Mouse (Mus musculus) lung, postnatal 0 days (tissue): ENCODE measurements at regions not wholly inside any gene's neighbourhood (a gene's known extent, or its start where the extent isn't known, plus 50 kb on each side); places are given as distances from the start of the nearest gene placed in this dataset.

Experiments
- ATAC-seq: fragments of 200-750 bp; cut with Nextera tagmentation; 2 replicates; pipeline ENCODE4 v1.8.0; 2017; ENCODE audit warnings: moderate library complexity
- DNase-seq: peaks from one replicate; pipeline ENCODE4 v3.0.0-alpha.2; 2016; ENCODE audit warnings: low spot score
- H3K27ac ChIP-seq: fragments of 300-500 bp; sonication (generic); 2 replicates; pipeline ENCODE4 v1.5.1; 2014; ENCODE audit warnings: antibody characterized with exemption, mild to moderate bottlenecking, low read length, mixed read lengths
- H3K27me3 ChIP-seq: fragments of 300-500 bp; sonication (generic); replicated peaks from 2 replicates; pipeline ENCODE4 v1.6.1; 2014; ENCODE audit warnings: low read length, mixed read lengths; ENCODE audit not compliant: insufficient read depth
- H3K36me3 ChIP-seq: fragments of 300-500 bp; sonication (generic); 2 replicates; pipeline ENCODE4 v1.6.1; 2014; ENCODE audit warnings: low read length, mixed read lengths; ENCODE audit not compliant: insufficient read depth
- H3K4me1 ChIP-seq: fragments of 300-500 bp; sonication (generic); 2 replicates; pipeline ENCODE4 v1.6.1; 2014; ENCODE audit warnings: antibody characterized with exemption, low read depth, low read length, mixed read lengths; ENCODE audit not compliant: insufficient read depth
- H3K4me2 ChIP-seq: fragments of 300-500 bp; sonication (generic); replicated peaks from 2 replicates; pipeline ENCODE4 v1.6.1; 2014; ENCODE audit warnings: low read depth, mild to moderate bottlenecking, low read length, moderate library complexity, mixed read lengths
- H3K4me3 ChIP-seq: fragments of 300-500 bp; sonication (generic); 2 replicates; pipeline ENCODE4 v1.5.1; 2014; ENCODE audit warnings: low read depth, low read length
- H3K9ac ChIP-seq: fragments of 300-500 bp; sonication (generic); replicated peaks from 2 replicates; pipeline ENCODE4 v1.6.1; 2014; ENCODE audit warnings: low read depth, mild to moderate bottlenecking
- H3K9me3 ChIP-seq: fragments of 300-500 bp; sonication (generic); 2 replicates; pipeline ENCODE4 v1.6.1; 2016; ENCODE audit warnings: low read length, mixed read lengths
- CTCF ChIP-seq: IDR thresholded peaks from 2 replicates; pipeline ENCODE4 v1.5.1; 2016; ENCODE audit warnings: antibody characterized with exemption, mild to moderate bottlenecking
- EP300 ChIP-seq: IDR thresholded peaks from 2 replicates; pipeline ENCODE4 v1.6.1; 2016; ENCODE audit warnings: antibody characterized with exemption, mild to moderate bottlenecking, control low read depth
- WGBS: fragments of 180-500 bp; shearing (Covaris S2); extraction: QIAGEN DNeasy Blood & Tissue Kit; methylation state at CpG from one replicate; pipeline ENCODE4 v1.1.7; 2014; 5-methylcytosine and 5-hydroxymethylcytosine counted together

DNA sequence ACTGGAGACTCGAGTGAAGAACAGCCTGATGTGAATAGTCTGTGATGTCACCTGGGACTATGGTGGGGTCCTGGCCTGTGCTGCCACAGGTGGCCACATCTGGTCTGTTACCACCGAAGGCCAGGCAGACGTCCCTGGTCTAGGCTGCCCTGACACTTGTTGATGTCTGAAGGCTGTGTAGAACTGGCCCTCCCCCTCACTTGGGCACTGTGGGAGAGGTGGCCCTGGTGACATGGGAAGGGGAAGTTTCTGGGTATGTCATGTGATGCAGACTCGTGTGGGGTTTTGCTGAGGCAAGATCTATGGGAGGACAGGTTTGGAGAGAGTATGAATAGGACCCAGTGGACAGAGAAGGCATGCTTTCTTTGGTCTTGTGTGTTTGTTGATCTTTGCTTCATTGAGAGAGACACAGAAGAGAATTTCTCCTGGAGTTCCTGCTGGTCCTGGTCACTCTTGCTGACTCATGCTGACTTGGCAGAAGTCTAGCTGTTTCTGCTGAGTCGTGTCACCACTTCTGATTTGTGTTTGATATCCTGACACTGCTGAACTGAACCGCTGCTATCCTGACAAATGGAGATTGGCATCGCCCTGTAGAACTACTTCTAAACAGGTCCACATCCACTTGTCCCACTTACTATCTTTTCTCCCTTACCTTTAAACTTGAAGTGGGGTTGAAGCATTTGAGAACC lies 79.9 kb upstream of the A430005L14Rik start:
- no peaks in the 10 kb centered on the region for H3K36me3 ChIP-seq
- H3K4me1 ChIP-seq: no peaks in the 10 kb centered on the region
- H3K4me2 ChIP-seq: no peak overlapping the region
- H3K27me3 ChIP-seq: no peaks in the 10 kb centered on the region
- no peak overlapping the region for H3K9ac ChIP-seq
- DNase-seq: no peak
- no peak for TF ChIP-seq CTCF
- no peak for TF ChIP-seq EP300
- 62% methylated on average over 7 of the region's 7 CpGs for WGBS
- no peak overlapping the region for H3K27ac ChIP-seq
- no peaks in the 10 kb centered on the region for H3K9me3 ChIP-seq
- H3K4me3 ChIP-seq: no peak overlapping the region
- ATAC-seq: no peak

DNA sequence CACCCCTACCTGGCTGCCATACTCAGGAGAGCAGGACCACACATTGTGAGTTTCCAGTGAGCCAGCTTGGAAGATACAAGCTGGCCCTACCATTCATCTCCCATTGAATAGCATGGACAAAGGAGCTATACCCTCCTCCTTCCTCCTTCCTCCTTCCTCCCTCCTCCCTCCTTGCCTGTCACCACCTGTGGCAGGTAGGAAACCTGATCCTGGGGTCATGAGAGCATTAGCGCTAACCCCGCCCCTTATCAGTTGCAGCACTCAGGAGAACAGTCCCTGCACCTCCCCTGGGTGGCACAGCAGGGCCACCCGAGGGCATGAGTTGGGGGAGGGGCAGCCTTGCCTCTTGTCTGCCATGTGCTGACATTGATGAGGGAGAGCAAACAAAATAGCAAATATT lies 74.0 kb upstream of the A430005L14Rik start:
- no peak for TF ChIP-seq CTCF
- TF ChIP-seq EP300: no peak
- Histone ChIP-seq H3K27ac (no peak overlapping the region), H3K4me2 (no peak overlapping the region), H3K9ac (no peak overlapping the region), H3K4me3 (no peak overlapping the region), H3K27me3 (no peaks in the 10 kb centered on the region), H3K9me3 (no peaks in the 10 kb centered on the region), H3K36me3 (no peaks in the 10 kb centered on the region), H3K4me1 (no peaks in the 10 kb centered on the region)
- no peak for ATAC-seq
- DNase-seq: no peak
- WGBS: 16% methylated on average over 3 of the region's 3 CpGs

DNA sequence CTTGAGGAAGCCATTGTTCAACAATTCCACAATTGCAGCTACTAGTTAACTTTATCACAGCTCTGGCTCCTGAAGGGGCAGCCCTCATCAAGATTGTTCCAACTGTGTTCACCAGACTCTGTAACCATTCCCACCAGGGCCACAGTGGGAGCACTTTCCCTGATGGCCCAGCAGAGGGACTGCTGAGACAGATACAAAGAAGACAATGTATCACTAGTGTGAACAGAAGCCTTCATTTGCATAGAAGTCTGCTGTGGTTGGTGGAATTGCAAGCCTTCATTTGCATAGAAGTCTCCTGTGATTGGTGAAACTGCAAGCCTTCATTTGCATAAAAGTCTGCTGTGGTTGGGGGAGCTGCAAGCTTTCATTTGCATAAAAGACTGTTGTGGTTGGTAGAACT lies 73.0 kb upstream of the A430005L14Rik start:
- H3K27ac ChIP-seq: no peak overlapping the region
- no peak overlapping the region for H3K9ac ChIP-seq
- H3K9me3 ChIP-seq: no peaks in the 10 kb centered on the region
- H3K4me1 ChIP-seq: no peaks in the 10 kb centered on the region
- H3K27me3 ChIP-seq: no peaks in the 10 kb centered on the region
- no peak overlapping the region for H3K4me2 ChIP-seq
- TF ChIP-seq CTCF: no peak
- no peak for TF ChIP-seq EP300
- no peak overlapping the region for H3K4me3 ChIP-seq
- H3K36me3 ChIP-seq: no peaks in the 10 kb centered on the region
- ATAC-seq (no peak), DNase-seq (no peak)

DNA sequence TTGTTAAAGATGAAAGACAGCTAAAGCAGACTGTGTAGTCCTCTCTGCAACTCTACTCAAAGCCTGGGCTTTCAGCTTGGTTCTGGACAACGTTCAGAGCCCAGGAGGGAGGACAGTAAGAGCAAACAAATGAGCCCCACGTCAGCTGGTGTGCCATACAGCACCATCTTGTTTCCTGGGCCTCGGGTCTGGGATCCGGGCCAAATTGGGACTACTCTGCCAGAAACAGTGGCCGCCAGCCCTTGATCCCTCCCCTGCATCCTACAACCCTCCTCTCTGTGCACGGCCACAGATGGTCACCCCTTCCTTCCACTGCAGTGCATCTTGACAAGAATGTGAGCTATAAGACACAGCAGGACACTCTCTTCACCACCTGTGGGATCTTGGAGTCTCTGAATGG lies 71.2 kb upstream of the A430005L14Rik start:
- no peaks in the 10 kb centered on the region for H3K4me1 ChIP-seq
- no peaks in the 10 kb centered on the region for H3K9me3 ChIP-seq
- no peaks in the 10 kb centered on the region for H3K36me3 ChIP-seq
- DNase-seq: no peak
- no peak overlapping the region for H3K27ac ChIP-seq
- 64% methylated on average over 6 of the region's 6 CpGs for WGBS
- no peak overlapping the region for H3K9ac ChIP-seq
- H3K4me2 ChIP-seq: no peak overlapping the region
- no peak for ATAC-seq
- no peak overlapping the region for H3K4me3 ChIP-seq
- H3K27me3 ChIP-seq: no peaks in the 10 kb centered on the region
- TF ChIP-seq CTCF: no peak
- no peak for TF ChIP-seq EP300

DNA sequence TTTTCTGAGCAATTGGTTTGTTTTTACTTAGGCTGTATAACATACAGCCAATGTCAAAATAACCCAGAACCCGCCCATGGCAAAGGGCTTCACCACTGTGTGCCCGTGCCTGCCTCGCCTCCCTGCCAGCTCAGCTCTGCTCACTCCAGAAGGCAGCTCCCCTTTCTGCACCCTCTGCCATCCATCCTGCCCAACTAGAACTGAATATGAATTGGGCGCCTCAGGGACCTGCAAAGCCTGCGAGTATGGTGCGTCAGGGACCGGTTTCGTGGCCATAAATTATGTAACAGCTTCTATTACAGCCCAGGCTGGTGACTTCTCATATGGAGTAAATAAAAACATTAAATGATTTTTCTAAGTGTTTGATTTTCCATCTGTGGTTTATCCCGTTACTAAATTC lies 66.9 kb upstream of the A430005L14Rik start:
- Histone ChIP-seq H3K36me3 (no peaks in the 10 kb centered on the region), H3K9me3 (no peaks in the 10 kb centered on the region), H3K4me1 (no peaks in the 10 kb centered on the region), H3K27me3 (no peaks in the 10 kb centered on the region), H3K4me2 (no peak overlapping the region), H3K9ac (no peak overlapping the region), H3K4me3 (no peak overlapping the region), H3K27ac (no peak overlapping the region)
- ATAC-seq (no peak), DNase-seq (no peak)
- 85% methylated on average over 9 of the region's 9 CpGs for WGBS
- no peak for TF ChIP-seq EP300
- TF ChIP-seq CTCF: no peak

DNA sequence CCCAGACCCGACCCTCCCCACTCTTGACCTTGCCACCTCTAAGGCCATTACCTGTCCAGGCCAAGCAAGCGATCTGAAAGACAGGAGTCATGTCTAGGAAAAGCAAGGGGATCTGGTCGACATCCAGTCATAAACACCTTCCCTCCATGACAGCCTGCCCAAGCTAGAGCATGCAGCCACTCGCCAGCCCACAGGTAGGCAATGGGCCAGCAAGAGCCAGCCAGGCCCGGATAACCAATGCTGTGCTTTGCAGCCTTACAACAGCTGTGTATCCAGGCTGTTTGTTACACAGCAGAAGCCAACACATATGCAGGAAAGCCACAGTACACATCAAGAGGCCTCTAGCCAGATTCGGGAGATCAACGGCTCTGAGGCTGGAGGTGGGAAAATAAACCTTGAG lies 57.3 kb upstream of the A430005L14Rik start:
- H3K9me3 ChIP-seq: no peaks in the 10 kb centered on the region
- no peak for DNase-seq

DNA sequence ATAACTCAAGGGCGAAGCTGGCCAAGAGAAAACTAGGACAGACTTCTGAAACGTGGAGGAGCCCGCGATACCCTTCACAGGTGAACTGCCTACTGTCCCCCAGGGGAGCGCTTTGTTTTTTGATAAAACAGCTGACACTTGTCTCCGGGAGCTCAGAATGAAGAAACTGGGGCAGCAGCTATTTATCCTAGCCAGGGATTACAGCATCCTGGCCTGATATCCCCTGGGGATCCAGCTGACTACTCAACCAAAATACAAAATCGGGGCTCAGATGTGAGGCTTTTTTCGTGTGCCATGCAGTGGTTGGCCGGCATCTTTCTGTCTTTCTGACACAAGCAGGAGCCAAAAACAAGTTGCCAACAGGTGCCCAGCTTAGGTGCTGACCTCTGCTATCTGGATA lies 52.0 kb upstream of the A430005L14Rik start:
- Histone ChIP-seq H3K9me3 (no peaks in the 10 kb centered on the region), H3K4me2 (no peak overlapping the region), H3K4me1 (no peaks in the 10 kb centered on the region), H3K36me3 (no peaks in the 10 kb centered on the region), H3K4me3 (no peak overlapping the region), H3K27me3 (no peaks in the 10 kb centered on the region), H3K27ac (no peak overlapping the region), H3K9ac (no peak overlapping the region)
- ATAC-seq (no peak), DNase-seq (no peak)
- 74% methylated on average over 9 of the region's 9 CpGs for WGBS
- TF ChIP-seq CTCF (no peak), EP300 (no peak)

More for the DNA sequence above, 57.3 kb upstream of the A430005L14Rik start:
- WGBS: 64% methylated on average over 7 of the region's 7 CpGs
- Histone ChIP-seq H3K4me1 (no peaks in the 10 kb centered on the region), H3K9ac (no peak overlapping the region), H3K4me2 (no peak overlapping the region), H3K27me3 (no peaks in the 10 kb centered on the region), H3K36me3 (no peaks in the 10 kb centered on the region), H3K4me3 (no peak overlapping the region), H3K27ac (no peak overlapping the region)
- ATAC-seq: no peak
- TF ChIP-seq EP300 (no peak), CTCF (no peak)
